In genomic region chr17:83365614-83366355, GRCm38 (mm10) we compare ENCODE assay signal across 13 mouse cellular contexts. TPM values are rescaled to one million over a fixed set of nuclear protein-coding genes. Genes with fewer than 3 reads are reported as not detected.
A peak's percentile ranks its signal among the peaks of the same experiment; 100 is the strongest.
DNase-seq lines count a peak whose midpoint lies in the region; ATAC-seq lines count a peak whose summit lies in the region.
"Had no signal": no experiment of that assay in that cellular context is flagged by ENCODE, and none has a peak within 500 bp of the region (broad histone marks: within the 10 kb centered on the region; RNA-seq: fewer than 3 reads in every experiment).

No protein-coding gene starts in this region.

- no peak overlapping the region for H3K4me3 ChIP-seq in heart, embryonic 10.5 days
- no peak overlapping the region for H3K4me3 ChIP-seq in limb, embryonic 12.5 days (replicated peaks)
- no peak overlapping the region for H3K4me3 ChIP-seq in limb, embryonic 10.5 days
- H3K4me3 ChIP-seq in embryonic facial prominence, embryonic 13.5 days = no peak overlapping the region
- no peak overlapping the region for H3K4me3 ChIP-seq in liver, embryonic 13.5 days (replicated peaks)
- H3K4me3 ChIP-seq in forebrain, embryonic 10.5 days = no peak overlapping the region
- H3K4me3 ChIP-seq: midbrain, embryonic 15.5 days had no signal

- H3K4me1 ChIP-seq in heart, embryonic 10.5 days = peaks cover 48% of the 10 kb centered on the region
- peaks cover 29% of the 10 kb centered on the region for H3K4me1 ChIP-seq in limb, embryonic 12.5 days (replicated peaks)
- H3K4me1 ChIP-seq in limb, embryonic 10.5 days = peaks cover 18% of the 10 kb centered on the region
- peaks cover 43% of the 10 kb centered on the region for H3K4me1 ChIP-seq in embryonic facial prominence, embryonic 13.5 days
- peaks cover 35% of the 10 kb centered on the region for H3K4me1 ChIP-seq in liver, embryonic 13.5 days (replicated peaks)
- peaks cover 31% of the 10 kb centered on the region for H3K4me1 ChIP-seq in forebrain, embryonic 10.5 days

- H3K4me2 ChIP-seq in limb, embryonic 12.5 days = peak overlapping the region; percentile 25; the same call in 1 of the 2 replicates
- H3K4me2 ChIP-seq in embryonic facial prominence, embryonic 13.5 days = peak overlapping the region; percentile 24
- H3K4me2 ChIP-seq in liver, embryonic 13.5 days = no peak overlapping the region
- H3K4me2 ChIP-seq: midbrain, embryonic 15.5 days had no signal

- DNase-seq in heart, embryonic 10.5 days (ENCODE audit: low spot score) = no peak
- no peak for DNase-seq in heart, postnatal 14 days
- DNase-seq in limb, embryonic 10.5 days (ENCODE audit: low spot score) = no peak
- no peak for DNase-seq in liver, embryonic 13.5 days
- DNase-seq in forebrain, embryonic 10.5 days (ENCODE audit: extremely low spot score, low spot score) = no peak
- no peak for DNase-seq in right cerebral cortex, postnatal 36 days (ENCODE audit: low spot score in 2 of 2)
- DNase-seq: adrenal gland, adult 2 months; B cell, adult 2 months; kidney, postnatal 14 days; left cerebral cortex, postnatal 4 days had no signal

- H3K9ac ChIP-seq in limb, embryonic 12.5 days (replicated peaks) = no peak overlapping the region
- H3K9ac ChIP-seq in embryonic facial prominence, embryonic 13.5 days = no peak overlapping the region
- no peak overlapping the region for H3K9ac ChIP-seq in liver, embryonic 13.5 days
- H3K9ac ChIP-seq: midbrain, embryonic 15.5 days had no signal

- H3K36me3 ChIP-seq in heart, embryonic 10.5 days = no peaks in the 10 kb centered on the region
- no peaks in the 10 kb centered on the region for H3K36me3 ChIP-seq in limb, embryonic 12.5 days
- no peaks in the 10 kb centered on the region for H3K36me3 ChIP-seq in limb, embryonic 10.5 days
- no peaks in the 10 kb centered on the region for H3K36me3 ChIP-seq in embryonic facial prominence, embryonic 13.5 days
- no peaks in the 10 kb centered on the region for H3K36me3 ChIP-seq in liver, embryonic 13.5 days
- H3K36me3 ChIP-seq in forebrain, embryonic 10.5 days (replicated peaks) = no peaks in the 10 kb centered on the region
- H3K36me3 ChIP-seq: midbrain, embryonic 15.5 days had no signal

- intact Hi-C loops in heart, postnatal 14 days (cut with DNase I) = no loop called here

- H3K27ac ChIP-seq in heart, embryonic 10.5 days = 0 out of 2 replicates have a peak overlapping the region, but pooled peaks have one; percentile 8
- 0 out of 2 replicates have a peak overlapping the region, but pooled peaks have one; percentile 51 for H3K27ac ChIP-seq in limb, embryonic 12.5 days
- H3K27ac ChIP-seq in limb, embryonic 10.5 days = no peak overlapping the region
- peak overlapping the region; percentile 72 for H3K27ac ChIP-seq in embryonic facial prominence, embryonic 13.5 days
- H3K27ac ChIP-seq in liver, embryonic 13.5 days = peak overlapping the region; percentile 24; the same call in 1 of the 2 replicates
- no peak overlapping the region for H3K27ac ChIP-seq in forebrain, embryonic 10.5 days
- H3K27ac ChIP-seq: midbrain, embryonic 15.5 days had no signal

- no peaks in the 10 kb centered on the region for H3K9me3 ChIP-seq in heart, embryonic 10.5 days
- H3K9me3 ChIP-seq in limb, embryonic 12.5 days = no peaks in the 10 kb centered on the region
- H3K9me3 ChIP-seq in limb, embryonic 10.5 days (replicated peaks) = no peaks in the 10 kb centered on the region
- no peaks in the 10 kb centered on the region for H3K9me3 ChIP-seq in embryonic facial prominence, embryonic 13.5 days
- H3K9me3 ChIP-seq in liver, embryonic 13.5 days (replicated peaks) = no peaks in the 10 kb centered on the region
- H3K9me3 ChIP-seq in forebrain, embryonic 10.5 days = no peaks in the 10 kb centered on the region
- H3K9me3 ChIP-seq: midbrain, embryonic 15.5 days had no signal

- 29% methylated on average over 11 of the region's 11 CpGs for WGBS in heart, embryonic 10.5 days
- 31% methylated on average over 11 of the region's 11 CpGs for WGBS in limb, embryonic 12.5 days
- WGBS in limb, embryonic 10.5 days = 40% methylated on average over 11 of the region's 11 CpGs
- WGBS in embryonic facial prominence, embryonic 13.5 days = 29% methylated on average over 11 of the region's 11 CpGs
- 37% methylated on average over 11 of the region's 11 CpGs for WGBS in liver, embryonic 13.5 days (ENCODE audit: insufficient replicate concordance)
- 68% methylated on average over 11 of the region's 11 CpGs for WGBS in forebrain, embryonic 10.5 days

- ATAC-seq in limb, embryonic 12.5 days (ENCODE audit: insufficient number of reproducible peaks, insufficient read depth, low FRiP score, low TSS enrichment, low read depth) = no peak
- ATAC-seq in embryonic facial prominence, embryonic 13.5 days (ENCODE audit: insufficient number of reproducible peaks, insufficient read depth, low FRiP score, low TSS enrichment, low read depth) = no peak
- ATAC-seq in liver, embryonic 13.5 days (ENCODE audit: low read depth) = no peak
- ATAC-seq: midbrain, embryonic 15.5 days had no signal

- no peaks in the 10 kb centered on the region for H3K27me3 ChIP-seq in heart, embryonic 10.5 days (ENCODE audit: insufficient read depth, poor library complexity, severe bottlenecking)
- no peaks in the 10 kb centered on the region for H3K27me3 ChIP-seq in limb, embryonic 12.5 days
- H3K27me3 ChIP-seq in limb, embryonic 10.5 days (ENCODE audit: low read depth, poor library complexity, severe bottlenecking) = no peaks in the 10 kb centered on the region
- no peaks in the 10 kb centered on the region for H3K27me3 ChIP-seq in embryonic facial prominence, embryonic 13.5 days
- H3K27me3 ChIP-seq in liver, embryonic 13.5 days = no peaks in the 10 kb centered on the region
- no peaks in the 10 kb centered on the region for H3K27me3 ChIP-seq in forebrain, embryonic 10.5 days (ENCODE audit: poor library complexity, severe bottlenecking)
- H3K27me3 ChIP-seq: midbrain, embryonic 15.5 days had no signal

RNA-seq across cellular contexts. Expression of gene Eml4, which starts 15.1 kb away (rescaled TPM):
- 27.8 and 37.3 TPM in 2 replicates for polyA plus RNA-seq in heart, embryonic 10.5 days (2016; fragmentation: Nextera tagmentation; extraction: Ambion mirVana)
- total RNA-seq in heart, postnatal 14 days (2021) = 1 to 10 TPM; 8.3 TPM
- 70.8 and 74.8 TPM in 2 replicates for polyA plus RNA-seq in limb, embryonic 12.5 days (2016; fragmentation: Nextera tagmentation; extraction: Ambion mirVana)
- polyA plus RNA-seq in limb, embryonic 10.5 days (2016; fragmentation: Nextera tagmentation; extraction: Ambion mirVana) = 71.6 and 72.3 TPM in 2 replicates
- polyA plus RNA-seq in embryonic facial prominence, embryonic 13.5 days (2015; fragmentation: Nextera tagmentation; extraction: Ambion mirVana) = 41.6 and 43.7 TPM in 2 replicates
- 5.4 and 7.1 TPM in 2 replicates for polyA plus RNA-seq in liver, embryonic 13.5 days (2015; fragmentation: Nextera tagmentation; extraction: Ambion mirVana)
- 40.6 and 41.6 TPM in 2 replicates for polyA plus RNA-seq in forebrain, embryonic 10.5 days (2016; fragmentation: Nextera tagmentation; extraction: Ambion mirVana)

Comparison
In these comparisons a context has a peak if more than half of its experiments do, and no peak if none do; other contexts are left out.
1. H3K27ac ChIP-seq: peak in heart, embryonic 10.5 days (single experiment), limb, embryonic 12.5 days (single experiment), embryonic facial prominence, embryonic 13.5 days (single experiment) and liver, embryonic 13.5 days (single experiment); none in limb, embryonic 10.5 days (single experiment) and forebrain, embryonic 10.5 days (single experiment).